Mouse (Mus musculus) bone marrow macrophage, adult 2 months (primary cell): ENCODE measurements around the gene Iqschfp.

Source experiments
- CTCF ChIP-seq: IDR thresholded peaks from 2 replicates; pipeline ENCODE4 v1.5.1; 2012; ENCODE audit warnings: low read depth, mild to moderate bottlenecking, low read length, moderate library complexity
- POLR2A ChIP-seq: IDR thresholded peaks from 2 replicates; pipeline ENCODE4 v1.6.1; 2012; ENCODE audit warnings: mild to moderate bottlenecking, low read depth, low read length, borderline replicate concordance

DNA sequence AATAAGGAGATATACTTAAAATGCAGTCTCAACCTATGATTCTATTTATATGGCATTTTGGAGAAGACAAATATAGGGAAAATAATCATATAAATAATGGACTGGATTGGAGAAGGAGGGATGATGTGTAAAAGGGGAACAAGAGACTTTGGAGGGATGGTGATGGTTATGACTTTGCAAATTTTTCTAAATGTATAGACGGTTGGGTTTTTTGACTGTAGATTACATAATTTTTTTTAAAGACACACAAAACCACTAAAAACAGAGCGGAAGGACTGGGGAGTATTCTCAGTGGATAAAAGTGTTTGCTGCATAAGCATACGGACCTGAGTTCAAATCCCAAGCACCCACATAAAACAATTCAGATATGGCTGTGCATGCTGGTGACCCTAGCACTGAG lies 329.4 kb downstream of the Iqschfp start:
- TF ChIP-seq CTCF (no peak), POLR2A (no peak)
